Mouse (Mus musculus) frontal cortex, postnatal 14 days (tissue): Measurements from ENCODE around the gene Gm826.

Experiments
- DNase-seq, 2 experiments: peaks; one replicate each; pipeline ENCODE4 v3.0.0; 2022; ENCODE audit warnings: low spot score in 2 of 2

The Gm826 gene

DNA sequence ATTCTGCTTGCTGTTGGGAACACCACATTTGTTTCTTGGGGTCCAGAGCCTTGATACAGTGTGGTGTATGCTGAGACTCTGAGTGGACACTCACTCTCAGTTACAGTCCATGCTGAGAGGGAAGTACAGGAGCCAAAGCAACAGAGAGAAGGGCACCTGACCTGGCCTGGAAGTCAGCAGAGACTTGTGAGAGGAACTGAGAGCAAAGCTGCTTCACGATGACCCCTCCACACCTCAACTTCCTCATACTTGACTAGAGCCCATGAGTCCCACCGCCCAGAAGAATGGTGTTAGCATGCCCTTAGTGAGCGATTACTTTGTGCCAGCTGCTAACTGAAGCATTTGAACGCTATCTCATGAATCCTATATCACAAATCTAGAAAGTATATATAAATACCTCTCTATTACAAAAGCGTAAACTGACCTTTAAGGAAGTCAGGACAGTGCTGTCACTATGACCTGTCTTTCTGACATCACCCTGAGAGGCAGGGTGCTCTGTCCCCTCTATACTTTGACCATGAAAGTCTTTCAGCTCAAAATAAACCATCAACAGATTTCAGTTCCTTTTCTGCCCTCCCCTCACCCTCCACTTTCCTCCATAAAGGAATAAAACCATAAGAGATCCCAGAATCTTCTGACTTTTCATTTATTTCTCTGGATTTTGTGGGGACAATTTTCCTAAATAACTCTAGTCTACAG, 57.9 kb downstream of the Gm826 start:
- DNase-seq = no peak

DNA sequence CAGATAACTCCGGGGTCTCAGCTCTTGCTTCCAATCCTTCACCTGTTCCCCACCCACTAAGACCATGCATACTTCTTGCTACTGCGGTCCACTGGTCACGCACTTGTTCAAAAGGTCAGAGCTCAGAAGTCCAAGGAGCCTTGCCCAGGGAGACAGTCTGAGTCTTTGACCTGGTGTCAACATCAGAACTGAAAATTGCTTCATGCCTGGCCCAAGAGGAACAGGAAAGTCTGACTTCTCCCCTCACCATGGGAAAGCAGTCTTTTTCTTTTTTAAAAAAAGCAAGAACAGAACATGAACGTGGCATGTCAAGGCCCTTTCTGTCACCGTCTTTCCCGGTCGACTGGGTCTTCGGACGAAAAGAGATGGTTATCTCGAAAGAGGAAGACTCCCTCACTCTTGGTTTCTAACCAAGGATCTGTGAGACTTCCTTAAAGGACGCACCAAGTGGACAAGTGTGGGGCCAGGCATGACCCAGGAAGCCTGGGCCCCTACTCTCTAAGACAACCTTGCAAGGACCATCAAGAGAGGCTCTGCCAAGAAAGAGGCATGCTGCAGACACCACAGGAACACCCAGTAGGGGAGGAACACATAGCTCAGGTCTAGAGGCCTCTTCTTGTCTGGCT, 66.0 kb downstream of the Gm826 start:
- DNase-seq = no peak

DNA sequence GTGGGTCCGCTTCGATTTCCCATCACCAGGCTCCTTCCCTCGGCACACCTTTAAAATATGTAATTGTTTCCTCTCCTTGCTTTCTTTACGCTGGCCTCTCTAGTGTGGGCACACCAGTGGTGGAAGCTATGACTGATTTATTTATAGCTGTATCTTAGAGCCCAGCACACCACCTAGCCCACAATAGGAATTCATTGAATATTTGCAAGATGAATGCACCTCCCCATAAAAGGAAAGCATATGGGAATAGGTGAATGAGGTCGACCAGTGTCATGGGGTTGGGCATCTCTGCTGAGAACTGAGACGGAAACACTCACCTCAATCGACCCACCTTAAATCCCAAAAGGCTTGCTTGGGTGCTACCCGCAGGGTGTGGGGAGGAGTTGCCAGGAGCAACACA, 70.1 kb downstream of the Gm826 start:
- DNase-seq = no peak

DNA sequence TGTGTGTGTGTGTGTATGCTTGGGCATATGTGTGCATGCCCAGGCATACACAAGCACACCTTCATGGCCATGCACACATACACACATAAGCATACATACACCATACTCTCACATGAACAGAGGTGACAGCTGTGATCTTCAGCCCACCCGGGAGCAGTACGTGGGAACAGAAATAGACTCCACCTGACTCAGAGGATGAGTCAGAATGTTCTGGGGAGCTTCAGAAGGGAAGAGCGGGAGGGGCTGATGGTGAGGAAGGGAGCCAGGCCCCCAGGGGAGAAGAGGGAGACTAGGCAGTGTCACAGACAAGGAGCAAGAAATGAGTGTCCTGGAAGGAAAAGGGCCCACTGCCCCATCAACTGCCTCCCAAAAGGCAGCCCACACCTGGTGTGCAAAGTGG, 72.4 kb downstream of the Gm826 start:
- DNase-seq = peak in 1 of 2 experiments; percentile 22
